Mouse (Mus musculus) lung, adult 18-20 months (tissue): ENCODE data around the gene Gm13271.
A peak's percentile ranks its signal among the peaks of the same experiment; 100 is the strongest.
"Not testable (repeated sequence)": the region's sequence is repeated elsewhere in the genome, so short reads cannot be mapped to it uniquely, and the experiment has no call there.

Experiments used
- DNase-seq, 2 experiments: peaks; one replicate each; pipeline ENCODE4 v3.0.0; 2022; ENCODE audit warnings: mixed read lengths in 2 of 2

Gm13271 gene

DNA sequence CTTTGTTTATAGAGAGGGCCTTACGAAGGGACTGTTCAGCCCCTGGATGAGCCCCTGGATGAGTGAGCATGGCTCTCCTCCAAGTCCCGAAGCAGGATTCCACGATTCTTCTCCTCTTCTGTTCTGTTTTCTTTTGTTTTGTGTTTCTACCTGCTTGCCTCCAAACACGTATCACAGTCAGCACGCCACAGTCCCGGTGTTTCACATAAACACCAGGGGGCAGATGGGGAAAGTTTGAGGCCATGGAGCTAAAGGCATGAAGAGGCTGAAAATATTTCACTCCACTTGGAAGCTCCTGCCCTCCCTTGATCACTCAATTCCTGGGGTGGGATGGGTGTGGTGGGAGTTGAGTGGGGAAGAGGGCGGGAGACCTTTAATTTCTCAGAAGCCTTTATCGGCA, 7.1 kb downstream of the Gm13271 start:
- peak; percentile 54 to 72 for DNase-seq

DNA sequence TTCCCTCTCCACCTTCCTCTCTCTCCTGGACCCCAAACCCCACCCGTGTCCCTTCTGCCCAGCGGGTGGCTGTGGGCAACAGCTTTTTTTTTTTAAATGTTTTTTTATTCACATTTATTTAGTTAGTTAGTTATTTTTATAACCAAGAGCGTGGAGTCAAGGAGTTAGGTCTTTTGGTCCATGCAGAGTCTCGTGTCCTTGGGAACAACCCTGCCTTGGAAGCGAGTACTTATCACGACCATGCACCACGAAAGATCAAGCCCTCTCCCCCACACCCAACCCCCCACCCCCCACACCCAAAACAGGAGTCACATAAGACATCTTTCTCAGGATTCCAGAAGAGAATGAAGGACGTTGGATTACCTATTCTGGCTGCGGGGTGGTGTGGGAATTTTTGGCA, 7.7 kb downstream of the Gm13271 start:
- not testable (repeated sequence) for DNase-seq

DNA sequence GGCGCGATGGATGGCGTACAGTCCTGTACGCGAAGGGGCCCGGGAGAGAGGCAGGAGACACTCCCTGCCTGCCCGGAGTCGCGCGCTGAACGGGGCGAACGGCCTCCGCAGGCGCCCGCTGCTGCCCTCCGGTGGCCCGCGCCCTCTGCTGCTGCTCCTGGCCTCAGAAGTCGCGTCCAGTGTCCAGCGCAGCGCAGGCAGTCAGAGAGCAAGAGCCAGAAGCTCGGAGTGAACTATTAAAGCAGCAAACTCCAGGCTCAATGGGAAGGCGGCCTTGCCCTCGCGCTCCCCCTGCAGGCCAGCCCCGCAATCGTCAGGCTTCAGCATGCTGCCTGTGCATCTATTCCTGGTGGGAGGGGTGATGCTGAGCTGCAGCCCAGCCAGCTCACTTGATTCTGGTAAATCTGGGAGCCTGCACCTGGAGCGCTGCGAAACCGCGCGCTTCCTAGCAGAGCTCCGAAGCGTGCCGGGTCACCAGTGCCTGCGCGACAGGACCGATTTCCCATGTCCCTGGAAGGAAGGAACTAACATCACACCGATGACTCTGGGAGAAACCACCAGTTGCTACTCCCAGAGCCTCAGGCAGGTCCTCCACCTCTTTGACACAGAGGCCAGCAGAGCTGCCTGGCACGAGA, 8.8 kb downstream of the Gm13271 start:
- DNase-seq = peak; percentile 72 to 77

DNA sequence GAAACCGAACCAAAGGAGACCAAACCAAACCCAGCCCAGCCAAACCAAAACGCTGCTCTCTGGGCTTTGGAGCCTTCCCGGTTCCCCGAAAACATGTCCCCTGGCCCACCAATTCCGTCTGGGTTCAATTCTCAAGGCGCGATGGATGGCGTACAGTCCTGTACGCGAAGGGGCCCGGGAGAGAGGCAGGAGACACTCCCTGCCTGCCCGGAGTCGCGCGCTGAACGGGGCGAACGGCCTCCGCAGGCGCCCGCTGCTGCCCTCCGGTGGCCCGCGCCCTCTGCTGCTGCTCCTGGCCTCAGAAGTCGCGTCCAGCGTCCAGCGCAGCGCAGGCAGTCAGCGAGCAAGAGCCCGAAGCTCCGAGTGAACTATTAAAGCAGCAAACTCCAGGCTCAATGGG, 18.9 kb downstream of the Gm13271 start, which contains the start of gene Gm13290:
Gm13290 (plus strand) TSS at position 301 of the 400 bp plus-strand sequence.
- not testable (repeated sequence) for DNase-seq

DNA sequence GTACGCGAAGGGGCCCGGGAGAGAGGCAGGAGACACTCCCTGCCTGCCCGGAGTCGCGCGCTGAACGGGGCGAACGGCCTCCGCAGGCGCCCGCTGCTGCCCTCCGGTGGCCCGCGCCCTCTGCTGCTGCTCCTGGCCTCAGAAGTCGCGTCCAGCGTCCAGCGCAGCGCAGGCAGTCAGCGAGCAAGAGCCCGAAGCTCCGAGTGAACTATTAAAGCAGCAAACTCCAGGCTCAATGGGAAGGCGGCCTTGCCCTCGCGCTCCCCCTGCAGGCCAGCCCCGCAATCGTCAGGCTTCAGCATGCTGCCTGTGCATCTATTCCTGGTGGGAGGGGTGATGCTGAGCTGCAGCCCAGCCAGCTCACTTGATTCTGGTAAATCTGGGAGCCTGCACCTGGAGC, 22.0 kb downstream of the Gm13271 start, which contains the start of gene Gm13289:
Gm13289 (plus strand) TSS at position 301 of the 400 bp plus-strand sequence.
- DNase-seq = not testable (repeated sequence)

DNA sequence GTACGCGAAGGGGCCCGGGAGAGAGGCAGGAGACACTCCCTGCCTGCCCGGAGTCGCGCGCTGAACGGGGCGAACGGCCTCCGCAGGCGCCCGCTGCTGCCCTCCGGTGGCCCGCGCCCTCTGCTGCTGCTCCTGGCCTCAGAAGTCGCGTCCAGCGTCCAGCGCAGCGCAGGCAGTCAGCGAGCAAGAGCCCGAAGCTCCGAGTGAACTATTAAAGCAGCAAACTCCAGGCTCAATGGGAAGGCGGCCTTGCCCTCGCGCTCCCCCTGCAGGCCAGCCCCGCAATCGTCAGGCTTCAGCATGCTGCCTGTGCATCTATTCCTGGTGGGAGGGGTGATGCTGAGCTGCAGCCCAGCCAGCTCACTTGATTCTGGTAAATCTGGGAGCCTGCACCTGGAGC, 24.9 kb downstream of the Gm13271 start, which contains the start of gene Gm13272:
Gm13272 (plus strand) TSS at position 301 of the 400 bp plus-strand sequence.
- not testable (repeated sequence) for DNase-seq

DNA sequence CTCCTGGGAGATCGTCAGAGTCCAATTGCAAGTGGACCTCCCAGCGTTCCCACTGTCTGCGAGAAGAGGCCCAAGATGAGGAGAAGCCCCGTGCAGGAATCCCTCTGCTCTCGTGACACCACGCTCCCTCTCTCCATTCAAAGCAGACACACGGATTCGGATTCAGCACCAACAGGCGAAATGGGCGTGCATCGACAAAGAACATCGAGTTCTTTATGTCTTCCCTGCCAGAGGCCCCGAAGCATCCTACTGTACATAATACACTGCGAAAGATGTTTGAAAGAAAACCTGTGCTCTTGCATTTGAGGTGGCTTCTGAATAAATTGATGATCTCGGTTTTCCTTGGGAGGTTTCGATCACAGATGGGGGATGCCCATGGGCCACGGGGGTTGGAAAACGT, 25.7 kb downstream of the Gm13271 start:
- DNase-seq = not testable (repeated sequence)

DNA sequence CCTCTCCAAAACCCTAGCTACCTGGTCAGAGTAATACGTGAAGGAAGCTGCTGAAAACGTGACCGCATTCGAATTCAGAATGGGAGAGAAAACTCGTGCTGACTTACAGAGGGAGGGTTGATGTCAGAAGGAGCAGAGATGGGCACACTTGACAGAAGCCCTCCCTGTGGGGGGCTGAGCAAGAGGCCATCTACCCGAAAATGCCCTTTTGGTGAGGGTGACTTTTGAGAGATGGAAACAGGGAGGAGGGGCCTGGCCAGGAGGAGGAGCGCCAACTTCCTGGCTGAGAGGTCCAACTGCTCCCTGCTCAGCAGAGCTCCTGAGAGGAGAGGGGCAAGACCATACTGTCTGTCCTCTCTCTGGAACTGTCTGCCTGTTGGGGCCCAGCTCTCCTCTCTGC, 27.2 kb downstream of the Gm13271 start, which contains the start of gene Ifnz:
Ifnz (plus strand) TSS at position 301 of the 400 bp plus-strand sequence.
- not testable (repeated sequence) for DNase-seq

DNA sequence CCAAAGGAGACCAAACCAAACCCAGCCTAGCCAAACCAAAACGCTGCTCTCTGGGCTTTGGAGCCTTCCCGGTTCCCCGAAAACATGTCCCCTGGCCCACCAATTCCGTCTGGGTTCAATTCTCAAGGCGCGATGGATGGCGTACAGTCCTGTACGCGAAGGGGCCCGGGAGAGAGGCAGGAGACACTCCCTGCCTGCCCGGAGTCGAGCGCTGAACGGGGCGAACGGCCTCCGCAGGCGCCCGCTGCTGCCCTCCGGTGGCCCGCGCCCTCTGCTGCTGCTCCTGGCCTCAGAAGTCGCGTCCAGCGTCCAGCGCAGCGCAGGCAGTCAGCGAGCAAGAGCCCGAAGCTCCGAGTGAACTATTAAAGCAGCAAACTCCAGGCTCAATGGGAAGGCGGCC, 27.7 kb downstream of the Gm13271 start:
- DNase-seq = peak; percentile 23 to 24

DNA sequence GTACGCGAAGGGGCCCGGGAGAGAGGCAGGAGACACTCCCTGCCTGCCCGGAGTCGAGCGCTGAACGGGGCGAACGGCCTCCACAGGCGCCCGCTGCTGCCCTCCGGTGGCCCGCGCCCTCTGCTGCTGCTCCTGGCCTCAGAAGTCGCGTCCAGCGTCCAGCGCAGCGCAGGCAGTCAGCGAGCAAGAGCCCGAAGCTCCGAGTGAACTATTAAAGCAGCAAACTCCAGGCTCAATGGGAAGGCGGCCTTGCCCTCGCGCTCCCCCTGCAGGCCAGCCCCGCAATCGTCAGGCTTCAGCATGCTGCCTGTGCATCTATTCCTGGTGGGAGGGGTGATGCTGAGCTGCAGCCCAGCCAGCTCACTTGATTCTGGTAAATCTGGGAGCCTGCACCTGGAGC, 30.7 kb downstream of the Gm13271 start, which contains the start of gene Gm13276:
Gm13276 (plus strand) TSS at position 301 of the 400 bp plus-strand sequence.
- not testable (repeated sequence) for DNase-seq

DNA sequence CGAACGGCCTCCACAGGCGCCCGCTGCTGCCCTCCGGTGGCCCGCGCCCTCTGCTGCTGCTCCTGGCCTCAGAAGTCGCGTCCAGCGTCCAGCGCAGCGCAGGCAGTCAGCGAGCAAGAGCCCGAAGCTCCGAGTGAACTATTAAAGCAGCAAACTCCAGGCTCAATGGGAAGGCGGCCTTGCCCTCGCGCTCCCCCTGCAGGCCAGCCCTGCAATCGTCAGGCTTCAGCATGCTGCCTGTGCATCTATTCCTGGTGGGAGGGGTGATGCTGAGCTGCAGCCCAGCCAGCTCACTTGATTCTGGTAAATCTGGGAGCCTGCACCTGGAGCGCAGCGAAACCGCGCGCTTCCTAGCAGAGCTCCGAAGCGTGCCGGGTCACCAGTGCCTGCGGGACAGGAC, 33.7 kb downstream of the Gm13271 start, which contains the start of gene Gm13277:
Gm13277 (plus strand) TSS at position 231 of the 400 bp plus-strand sequence.
- peak; percentile 78 to 79 for DNase-seq

DNA sequence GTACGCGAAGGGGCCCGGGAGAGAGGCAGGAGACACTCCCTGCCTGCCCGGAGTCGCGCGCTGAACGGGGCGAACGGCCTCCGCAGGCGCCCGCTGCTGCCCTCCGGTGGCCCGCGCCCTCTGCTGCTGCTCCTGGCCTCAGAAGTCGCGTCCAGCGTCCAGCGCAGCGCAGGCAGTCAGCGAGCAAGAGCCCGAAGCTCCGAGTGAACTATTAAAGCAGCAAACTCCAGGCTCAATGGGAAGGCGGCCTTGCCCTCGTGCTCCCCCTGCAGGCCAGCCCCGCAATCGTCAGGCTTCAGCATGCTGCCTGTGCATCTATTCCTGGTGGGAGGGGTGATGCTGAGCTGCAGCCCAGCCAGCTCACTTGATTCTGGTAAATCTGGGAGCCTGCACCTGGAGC, 36.6 kb downstream of the Gm13271 start, which contains the start of gene Gm13278:
Gm13278 (plus strand) TSS at position 301 of the 400 bp plus-strand sequence.
- not testable (repeated sequence) for DNase-seq

DNA sequence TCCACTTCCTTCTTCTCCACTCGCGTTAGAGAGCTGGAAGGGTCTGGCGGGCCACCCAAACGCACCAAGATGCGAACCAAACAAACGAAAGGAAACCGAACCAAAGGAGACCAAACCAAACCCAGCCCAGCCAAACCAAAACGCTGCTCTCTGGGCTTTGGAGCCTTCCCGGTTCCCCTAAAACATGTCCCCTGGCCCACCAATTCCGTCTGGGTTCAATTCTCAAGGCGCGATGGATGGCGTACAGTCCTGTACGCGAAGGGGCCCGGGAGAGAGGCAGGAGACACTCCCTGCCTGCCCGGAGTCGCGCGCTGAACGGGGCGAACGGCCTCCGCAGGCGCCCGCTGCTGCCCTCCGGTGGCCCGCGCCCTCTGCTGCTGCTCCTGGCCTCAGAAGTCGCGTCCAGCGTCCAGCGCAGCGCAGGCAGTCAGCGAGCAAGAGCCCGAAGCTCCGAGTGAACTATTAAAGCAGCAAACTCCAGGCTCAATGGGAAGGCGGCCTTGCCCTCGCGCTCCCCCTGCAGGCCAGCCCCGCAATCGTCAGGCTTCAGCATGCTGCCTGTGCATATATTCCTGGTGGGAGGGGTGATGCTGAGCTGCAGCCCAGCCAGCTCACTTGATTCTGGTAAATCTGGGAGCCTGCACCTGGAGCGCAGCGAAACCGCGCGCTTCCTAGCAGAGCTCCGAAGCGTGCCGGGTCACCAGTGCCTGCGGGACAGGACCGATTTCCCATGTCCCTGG, 39.4 kb downstream of the Gm13271 start, which contains the start of gene Gm13275:
Gm13275 (plus strand) TSS at position 552 of the 740 bp plus-strand sequence.
- DNase-seq = peak; percentile 60 to 71

DNA sequence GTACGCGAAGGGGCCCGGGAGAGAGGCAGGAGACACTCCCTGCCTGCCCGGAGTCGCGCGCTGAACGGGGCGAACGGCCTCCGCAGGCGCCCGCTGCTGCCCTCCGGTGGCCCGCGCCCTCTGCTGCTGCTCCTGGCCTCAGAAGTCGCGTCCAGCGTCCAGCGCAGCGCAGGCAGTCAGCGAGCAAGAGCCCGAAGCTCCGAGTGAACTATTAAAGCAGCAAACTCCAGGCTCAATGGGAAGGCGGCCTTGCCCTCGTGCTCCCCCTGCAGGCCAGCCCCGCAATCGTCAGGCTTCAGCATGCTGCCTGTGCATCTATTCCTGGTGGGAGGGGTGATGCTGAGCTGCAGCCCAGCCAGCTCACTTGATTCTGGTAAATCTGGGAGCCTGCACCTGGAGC, 42.4 kb downstream of the Gm13271 start, which contains the start of gene Gm13279:
Gm13279 (plus strand) TSS at position 301 of the 400 bp plus-strand sequence.
- not testable (repeated sequence) for DNase-seq

DNA sequence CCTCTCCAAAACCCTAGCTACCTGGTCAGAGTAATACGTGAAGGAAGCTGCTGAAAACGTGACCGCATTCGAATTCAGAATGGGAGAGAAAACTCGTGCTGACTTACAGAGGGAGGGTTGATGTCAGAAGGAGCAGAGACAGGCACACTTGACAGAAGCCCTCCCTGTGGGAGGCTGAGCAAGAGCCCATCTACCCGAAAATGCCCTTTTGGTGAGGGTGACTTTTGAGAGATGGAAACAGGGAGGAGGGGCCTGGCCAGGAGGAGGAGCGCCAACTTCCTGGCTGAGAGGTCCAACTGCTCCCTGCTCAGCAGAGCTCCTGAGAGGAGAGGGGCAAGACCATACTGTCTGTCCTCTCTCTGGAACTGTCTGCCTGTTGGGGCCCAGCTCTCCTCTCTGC, 44.7 kb downstream of the Gm13271 start, which contains the start of gene Gm13285:
Gm13285 (plus strand) TSS at position 301 of the 400 bp plus-strand sequence.
- not testable (repeated sequence) for DNase-seq

DNA sequence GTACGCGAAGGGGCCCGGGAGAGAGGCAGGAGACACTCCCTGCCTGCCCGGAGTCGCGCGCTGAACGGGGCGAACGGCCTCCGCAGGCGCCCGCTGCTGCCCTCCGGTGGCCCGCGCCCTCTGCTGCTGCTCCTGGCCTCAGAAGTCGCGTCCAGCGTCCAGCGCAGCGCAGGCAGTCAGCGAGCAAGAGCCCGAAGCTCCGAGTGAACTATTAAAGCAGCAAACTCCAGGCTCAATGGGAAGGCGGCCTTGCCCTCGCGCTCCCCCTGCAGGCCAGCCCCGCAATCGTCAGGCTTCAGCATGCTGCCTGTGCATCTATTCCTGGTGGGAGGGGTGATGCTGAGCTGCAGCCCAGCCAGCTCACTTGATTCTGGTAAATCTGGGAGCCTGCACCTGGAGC, 48.3 kb downstream of the Gm13271 start, which contains the start of gene Gm13287:
Gm13287 (plus strand) TSS at position 301 of the 400 bp plus-strand sequence.
- not testable (repeated sequence) for DNase-seq
